Mouse (Mus musculus): ENCODE measurements around the gene Ifi211.
"Not testable (repeated sequence)": the region's sequence is repeated elsewhere in the genome, so short reads cannot be mapped to it uniquely, and the experiment has no call there.

Gene Ifi211

DNA sequence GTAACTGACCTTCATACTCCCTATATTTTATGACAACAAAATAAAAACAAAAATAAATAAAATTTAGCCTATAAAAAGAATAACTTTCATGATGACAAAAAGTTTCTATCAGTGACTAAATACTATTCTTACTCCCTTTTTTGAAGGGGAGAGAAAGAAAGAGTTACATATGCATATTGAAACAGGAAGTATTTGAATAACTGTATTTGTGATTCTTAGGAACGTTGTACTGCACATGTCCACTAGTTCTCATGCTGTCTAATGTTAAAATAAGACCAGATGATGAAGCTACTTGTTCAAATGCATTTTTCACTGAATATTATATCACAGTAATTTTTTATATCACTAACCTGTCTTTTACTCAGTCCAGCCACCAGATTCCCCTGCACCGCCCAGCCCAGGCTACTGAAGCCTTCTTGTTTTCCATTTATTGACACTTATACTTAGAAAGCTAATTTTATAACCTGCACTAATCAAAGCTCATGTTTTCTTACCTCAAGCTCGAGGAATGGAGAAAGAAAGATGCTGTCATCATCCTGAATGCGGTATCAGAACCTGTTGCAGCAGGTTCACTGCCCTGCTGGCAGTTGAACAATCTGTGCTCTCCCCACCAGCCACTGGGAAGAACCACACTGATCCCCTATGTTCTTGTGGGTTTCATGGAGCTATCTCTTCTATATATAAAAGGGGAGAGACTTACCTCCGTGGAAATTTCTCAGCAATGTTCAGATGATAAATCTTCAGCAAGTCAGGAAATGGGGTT is 33.4 kb downstream of the Ifi211 start:
- DNase-seq: not testable (repeated sequence)

DNA sequence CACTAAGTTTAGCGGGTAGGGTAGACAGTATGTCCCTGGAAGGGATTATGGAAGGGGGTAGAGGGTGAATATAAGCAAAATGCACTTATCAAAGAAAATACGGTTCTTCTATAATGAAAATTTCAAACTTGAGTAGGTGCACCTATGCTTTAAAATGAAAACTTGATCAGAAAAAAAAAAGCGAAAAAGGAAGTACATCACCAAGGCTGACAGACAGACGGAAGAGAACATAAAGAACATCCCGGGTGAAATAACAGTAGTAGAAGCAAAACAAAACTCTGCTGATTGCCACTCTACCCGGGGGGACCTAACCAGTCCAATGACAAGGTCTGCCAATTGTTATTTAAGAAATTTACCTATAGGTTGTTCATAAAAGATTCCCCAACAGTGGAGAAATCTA is 34.6 kb downstream of the Ifi211 start:
- DNase-seq: not testable (repeated sequence)

DNA sequence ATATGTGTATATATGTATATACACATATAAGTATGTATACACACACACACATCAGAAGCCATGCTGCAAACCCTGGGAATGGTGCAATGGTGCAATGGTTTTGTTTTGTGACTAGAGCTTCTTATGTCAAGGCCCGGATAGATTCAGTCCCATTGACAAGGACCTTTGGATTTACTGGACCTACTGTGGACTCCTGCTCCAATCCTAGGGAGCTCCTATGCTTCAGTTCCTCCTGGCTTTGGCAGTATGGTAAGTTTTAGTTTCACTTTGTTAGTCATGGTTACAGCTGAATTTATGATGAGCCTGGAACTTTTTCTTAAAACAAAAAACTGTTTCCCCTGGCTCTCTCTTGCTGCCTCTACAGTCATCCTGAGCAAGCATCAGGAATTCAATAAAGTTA is 35.7 kb downstream of the Ifi211 start:
- not testable (repeated sequence) for DNase-seq

- DNase-seq: not testable (repeated sequence)
Measured at GRCm38 (mm10) chr1:173868586-173868985, 44.3 kb downstream of the Ifi211 start.

DNA sequence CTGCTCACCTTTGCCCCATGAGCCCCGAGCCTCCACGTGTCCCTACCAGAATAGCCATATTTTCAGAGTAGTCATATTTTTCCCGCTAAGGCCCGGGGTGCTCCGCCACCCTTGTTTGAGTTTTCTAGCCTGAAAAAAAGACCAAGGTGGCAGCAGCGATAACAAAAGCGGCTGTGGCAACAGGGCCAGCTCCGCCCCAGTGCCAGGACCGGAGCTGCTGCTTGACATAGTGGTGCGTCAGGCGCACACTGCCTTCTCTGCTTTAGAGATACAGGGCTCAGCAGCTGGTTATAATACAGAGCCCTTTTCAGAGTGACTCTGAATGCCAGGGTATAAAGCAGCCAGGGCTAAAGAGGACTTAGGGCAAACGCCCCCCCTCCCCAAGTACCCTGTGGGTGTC is 46.3 kb downstream of the Ifi211 start:
- no peak for DNase-seq

- DNase-seq: not testable (repeated sequence)
Measured at GRCm38 (mm10) chr1:173853711-173854110, 59.1 kb downstream of the Ifi211 start.

GRCm38 (mm10) chr1:173852853-173853252 is 60.0 kb downstream of the Ifi211 start:
- peak; percentile 3 for DNase-seq
